Mouse (Mus musculus) heart, embryonic 16.5 days (tissue): Measurements from ENCODE around the gene Il5ra. TPM values are rescaled to one million over a fixed set of nuclear protein-coding genes. Genes with fewer than 3 reads are reported as not detected.

Source experiments
- ATAC-seq: fragments of 200-750 bp; cut with Nextera tagmentation; replicated peaks from 2 replicates; pipeline ENCODE4 v1.8.0; 2017; ENCODE audit warnings: moderate number of reproducible peaks; ENCODE audit not compliant: insufficient read depth, low FRiP score; ENCODE audit errors: extremely low read depth
- H3K27ac ChIP-seq: fragments of 300-500 bp; sonication (generic); 2 replicates; pipeline ENCODE4 v1.5.1; 2014; ENCODE audit warnings: mild to moderate bottlenecking, low read length, control low read depth, moderate library complexity
- H3K27me3 ChIP-seq: fragments of 300-500 bp; sonication (generic); 2 replicates; pipeline ENCODE4 v1.6.1; 2014; ENCODE audit warnings: low read length, mixed read lengths; ENCODE audit not compliant: control insufficient read depth, insufficient read depth
- H3K36me3 ChIP-seq: fragments of 300-500 bp; sonication (generic); 2 replicates; pipeline ENCODE4 v1.6.1; 2014; ENCODE audit not compliant: control insufficient read depth, insufficient read depth
- H3K4me1 ChIP-seq: fragments of 300-500 bp; sonication (generic); 2 replicates; pipeline ENCODE4 v1.6.1; 2014; ENCODE audit warnings: low read length, mixed read lengths; ENCODE audit not compliant: control insufficient read depth, insufficient read depth
- H3K4me2 ChIP-seq: fragments of 300-500 bp; sonication (generic); 2 replicates; pipeline ENCODE4 v1.6.1; 2014; ENCODE audit warnings: low read depth, mild to moderate bottlenecking, control low read depth, low read length
- H3K4me3 ChIP-seq: fragments of 300-500 bp; sonication (generic); 2 replicates; pipeline ENCODE4 v1.5.1; 2014; ENCODE audit warnings: mild to moderate bottlenecking, control low read depth, low read length
- H3K9ac ChIP-seq: fragments of 300-500 bp; sonication (generic); 2 replicates; pipeline ENCODE4 v1.6.1; 2014; ENCODE audit warnings: low read length, control low read depth
- H3K9me3 ChIP-seq: fragments of 300-500 bp; sonication (generic); replicated peaks from 2 replicates; pipeline ENCODE4 v1.6.1; 2016; ENCODE audit warnings: low read length; ENCODE audit not compliant: control insufficient read depth
- WGBS: fragments of 180-500 bp; shearing (Covaris S2); extraction: QIAGEN DNeasy Blood & Tissue Kit; methylation state at CpG from one replicate; pipeline ENCODE4 v1.1.7; 2014; 5-methylcytosine and 5-hydroxymethylcytosine counted together
- polyA plus RNA-seq: library from polyadenylated mRNA; unstranded; fragments of >200 nt; fragmentation: Nextera tagmentation; extraction: Ambion mirVana; gene quantifications from 2 replicates; pipeline ENCODE4 v1.2.1, GENCODE M21; 2015

The Il5ra gene
- polyA plus RNA-seq, 1 experiment from 2014 or later: 0.37 TPM

- H3K27me3 ChIP-seq: no peaks in the 10 kb centered on the region
- no peaks in the 10 kb centered on the region for H3K4me1 ChIP-seq
- H3K9me3 ChIP-seq: no peaks in the 10 kb centered on the region
- ATAC-seq: no peak
- no peak overlapping the region for H3K9ac ChIP-seq
- H3K27ac ChIP-seq: no peak overlapping the region
- WGBS: 60% methylated on average over 7 of the region's 7 CpGs
- no peaks in the 10 kb centered on the region for H3K36me3 ChIP-seq
- no peak overlapping the region for H3K4me2 ChIP-seq
- H3K4me3 ChIP-seq: no peak overlapping the region
Observed at GRCm38 (mm10) chr6:106745673-106746394, 3.0 kb downstream of the Il5ra start.

- H3K27ac ChIP-seq: no peak overlapping the region
- H3K9ac ChIP-seq: no peak overlapping the region
- 68% methylated on average over 7 of the region's 7 CpGs for WGBS
- no peaks in the 10 kb centered on the region for H3K4me1 ChIP-seq
- no peak overlapping the region for H3K4me3 ChIP-seq
- ATAC-seq: no peak
- H3K9me3 ChIP-seq: no peaks in the 10 kb centered on the region
- H3K4me2 ChIP-seq: no peak overlapping the region
- H3K36me3 ChIP-seq: no peaks in the 10 kb centered on the region
- no peaks in the 10 kb centered on the region for H3K27me3 ChIP-seq
Observed at GRCm38 (mm10) chr6:106743556-106744233, 5.1 kb downstream of the Il5ra start.

DNA sequence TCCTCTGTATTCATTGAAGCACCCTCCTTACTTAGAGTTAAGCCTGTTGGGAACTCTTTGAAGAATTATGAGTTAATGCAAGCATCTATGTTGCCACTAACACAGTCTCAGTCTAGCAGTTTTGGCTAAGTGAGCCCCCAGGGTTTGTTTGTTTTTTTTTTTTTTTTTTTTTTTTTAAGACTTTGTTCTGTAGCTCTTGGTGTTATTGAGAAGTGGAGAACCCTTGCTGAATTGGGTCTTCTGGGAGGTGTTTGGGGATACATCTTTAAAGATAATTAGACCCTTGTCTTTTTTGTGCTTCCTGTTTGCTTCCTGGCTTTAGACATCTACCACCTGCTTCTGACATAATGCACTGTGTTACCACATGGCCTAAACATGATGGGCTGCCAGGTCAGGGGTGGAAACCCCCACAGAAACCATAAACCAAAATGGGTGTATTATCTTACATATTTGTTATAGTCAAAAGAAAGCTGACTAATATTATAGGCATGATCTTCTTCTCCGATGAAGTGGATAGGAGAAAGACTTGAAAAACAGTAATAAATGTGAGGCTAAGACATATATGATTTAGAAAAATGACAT lies 8.5 kb downstream of the Il5ra start:
- no peaks in the 10 kb centered on the region for H3K9me3 ChIP-seq
- no peak overlapping the region for H3K27ac ChIP-seq
- ATAC-seq: no peak
- H3K4me1 ChIP-seq: no peaks in the 10 kb centered on the region
- WGBS: 88% methylated on average over 1 of the region's 1 CpGs
- no peak overlapping the region for H3K4me2 ChIP-seq
- H3K27me3 ChIP-seq: no peaks in the 10 kb centered on the region
- no peak overlapping the region for H3K4me3 ChIP-seq
- H3K9ac ChIP-seq: no peak overlapping the region
- H3K36me3 ChIP-seq: no peaks in the 10 kb centered on the region

- Histone ChIP-seq H3K36me3 (no peaks in the 10 kb centered on the region), H3K4me1 (no peaks in the 10 kb centered on the region), H3K4me2 (no peak overlapping the region), H3K4me3 (no peak overlapping the region), H3K27ac (no peak overlapping the region), H3K27me3 (no peaks in the 10 kb centered on the region), H3K9me3 (no peaks in the 10 kb centered on the region), H3K9ac (no peak overlapping the region)
- ATAC-seq: no peak
- 71% methylated on average over 3 of the region's 3 CpGs for WGBS
Observed at GRCm38 (mm10) chr6:106738229-106738628, 10.6 kb downstream of the Il5ra start.

DNA sequence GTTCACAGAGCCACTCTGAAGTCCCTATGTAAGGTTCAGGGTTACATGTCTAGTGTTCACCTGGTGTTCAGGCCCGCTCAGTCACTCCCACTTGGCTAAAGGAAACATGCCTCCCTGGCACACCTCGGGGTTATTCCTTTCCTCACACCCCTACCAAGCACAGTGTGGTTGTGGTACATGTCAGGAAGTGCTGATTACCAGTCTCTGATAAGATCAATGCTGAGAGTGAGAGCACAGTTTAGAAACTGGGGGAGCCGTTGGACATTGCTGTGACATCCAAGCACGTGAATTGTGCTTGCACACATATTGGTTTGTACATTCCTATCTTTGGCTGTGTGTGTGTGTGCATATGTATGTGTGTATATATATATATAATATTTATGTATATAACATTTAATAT lies 16.3 kb downstream of the Il5ra start:
- Histone ChIP-seq H3K27ac (no peak overlapping the region), H3K4me2 (no peak overlapping the region), H3K9ac (no peak overlapping the region), H3K36me3 (no peaks in the 10 kb centered on the region), H3K9me3 (no peaks in the 10 kb centered on the region), H3K4me3 (no peak overlapping the region), H3K27me3 (no peaks in the 10 kb centered on the region), H3K4me1 (no peaks in the 10 kb centered on the region)
- ATAC-seq: 0 out of 2 replicates have a peak, but pooled peaks have one; percentile 10
- 53% methylated on average over 4 of the region's 4 CpGs for WGBS

- no peak overlapping the region for H3K9ac ChIP-seq
- no peaks in the 10 kb centered on the region for H3K9me3 ChIP-seq
- no peaks in the 10 kb centered on the region for H3K4me1 ChIP-seq
- H3K27me3 ChIP-seq: no peaks in the 10 kb centered on the region
- WGBS: 64% methylated on average over 4 of the region's 4 CpGs
- ATAC-seq: no peak
- H3K27ac ChIP-seq: no peak overlapping the region
- no peak overlapping the region for H3K4me3 ChIP-seq
- no peak overlapping the region for H3K4me2 ChIP-seq
- no peaks in the 10 kb centered on the region for H3K36me3 ChIP-seq
Observed at GRCm38 (mm10) chr6:106729682-106730314, 19.0 kb downstream of the Il5ra start.

- 63% methylated on average over 1 of the region's 1 CpGs for WGBS
- Histone ChIP-seq H3K9ac (no peak overlapping the region), H3K4me1 (no peaks in the 10 kb centered on the region), H3K27ac (no peak overlapping the region), H3K27me3 (no peaks in the 10 kb centered on the region), H3K4me3 (no peak overlapping the region), H3K9me3 (no peaks in the 10 kb centered on the region), H3K36me3 (no peaks in the 10 kb centered on the region), H3K4me2 (no peak overlapping the region)
- ATAC-seq: no peak
Observed at GRCm38 (mm10) chr6:106727703-106728102, 21.1 kb downstream of the Il5ra start.

DNA sequence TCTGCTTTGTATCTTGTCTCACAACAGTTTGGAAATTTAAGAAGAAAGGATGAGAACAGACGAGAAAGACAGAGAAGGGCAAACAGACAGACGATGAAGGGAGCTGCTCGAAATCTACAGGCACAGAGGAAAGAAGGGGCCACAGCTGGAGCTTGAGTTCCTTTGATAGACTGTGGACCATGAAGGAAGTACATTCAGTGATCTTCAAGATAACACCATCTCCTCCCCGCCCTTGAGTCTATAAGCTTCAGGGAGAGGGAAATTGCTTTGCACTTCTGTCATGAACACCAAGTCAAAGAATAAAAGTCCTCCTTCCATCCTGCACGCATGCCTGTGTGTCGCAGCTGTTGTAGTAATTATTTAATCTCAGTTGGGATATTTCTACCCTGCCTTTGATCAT lies 22.8 kb downstream of the Il5ra start:
- ATAC-seq: no peak
- H3K9me3 ChIP-seq: no peaks in the 10 kb centered on the region
- H3K27ac ChIP-seq: no peak overlapping the region
- H3K4me1 ChIP-seq: no peaks in the 10 kb centered on the region
- H3K4me3 ChIP-seq: no peak overlapping the region
- no peak overlapping the region for H3K4me2 ChIP-seq
- WGBS: 58% methylated on average over 6 of the region's 6 CpGs
- no peaks in the 10 kb centered on the region for H3K27me3 ChIP-seq
- no peak overlapping the region for H3K9ac ChIP-seq
- H3K36me3 ChIP-seq: no peaks in the 10 kb centered on the region

- H3K9me3 ChIP-seq: no peaks in the 10 kb centered on the region
Observed at GRCm38 (mm10) chr6:106725642-106726041, 23.2 kb downstream of the Il5ra start.

More at GRCm38 (mm10) chr6:106725642-106726041, 23.2 kb downstream of the Il5ra start:
- Histone ChIP-seq H3K9ac (no peak overlapping the region), H3K4me1 (no peaks in the 10 kb centered on the region), H3K36me3 (no peaks in the 10 kb centered on the region), H3K4me2 (no peak overlapping the region), H3K27ac (no peak overlapping the region), H3K4me3 (no peak overlapping the region), H3K27me3 (no peaks in the 10 kb centered on the region)
- WGBS: 63% methylated on average over 4 of the region's 4 CpGs
- ATAC-seq: no peak
